Mouse (Mus musculus) left cerebral cortex, adult 2 months (tissue): ENCODE measurements at regions not wholly inside any gene's neighbourhood (a gene's known extent, or its start where the extent isn't known, plus 50 kb on each side); places are given as distances from the start of the nearest gene placed in this dataset.
A peak's percentile ranks its signal among the peaks of the same experiment; 100 is the strongest.
"Not testable (repeated sequence)": the region's sequence is repeated elsewhere in the genome, so short reads cannot be mapped to it uniquely, and the experiment has no call there.

Experiments used
- DNase-seq, 2 experiments: peaks; one replicate each; pipeline ENCODE4 v3.0.0; 2021 to 2022; ENCODE audit warnings: low spot score in 2 of 2, mixed read lengths in 1 of 2; ENCODE audit errors: extremely low spot score in 1 of 2
- H3K27ac ChIP-seq: fragments of 200-600 bp; 2 replicates; pipeline ENCODE4 v1.8.1; 2022
- H3K4me3 ChIP-seq: fragments of 200-600 bp; 2 replicates; pipeline ENCODE4 v1.8.1; 2022
- CTCF ChIP-seq: fragments of 200-600 bp; IDR thresholded peaks from 2 replicates; pipeline ENCODE4 v1.8.1; 2022; ENCODE audit warnings: antibody characterized with exemption, mild to moderate bottlenecking, moderate library complexity
- intact Hi-C: fragments of 180-260 bp; cut with DNase I; formaldehyde crosslinking; loops from one replicate; pipeline ENCODE4 v1.15.1; 2025

GRCm38 (mm10) chr5:10550115-10550514 lies 303.8 kb upstream of the Gm5152 start:
- DNase-seq, H3K27ac ChIP-seq, H3K4me3 ChIP-seq, intact Hi-C loops: not testable (repeated sequence)

- Histone ChIP-seq H3K27ac (peak overlapping the region; percentile 74), H3K4me3 (no peak overlapping the region)
- intact Hi-C loops = loop anchor here (5.0 to 10.0 kb wide), 3 partner anchors 650 to 1398 kb away; partner anchors contain the start of gene Dmtf1
- DNase-seq = peak; percentile 37 to 43
- no peak for TF ChIP-seq CTCF
Measured at GRCm38 (mm10) chr5:10562321-10562720, 316.0 kb upstream of the Gm5152 start.

GRCm38 (mm10) chr5:10592392-10592791 lies 346.1 kb upstream of the Gm5152 start:
- intact Hi-C loops = no loop called here
- no peak overlapping the region for H3K27ac ChIP-seq
- no peak for DNase-seq
- TF ChIP-seq CTCF = no peak
- H3K4me3 ChIP-seq = no peak overlapping the region

- Histone ChIP-seq H3K27ac (no peak overlapping the region), H3K4me3 (no peak overlapping the region)
- DNase-seq = no peak
- intact Hi-C loops = loop anchor here (2.0 kb wide), 1 partner anchor 14 kb away; no protein-coding TSS in a partner anchor
- no peak for TF ChIP-seq CTCF
Measured at GRCm38 (mm10) chr5:10600774-10601173, 346.8 kb upstream of the Gm8871 start.

- intact Hi-C loops = loop anchor here (1.0 to 10.0 kb wide), 4 partner anchors 678 to 1468 kb away; partner anchors contain the start of gene Dmtf1
- DNase-seq = no peak
- TF ChIP-seq CTCF = peak; percentile 83
- Histone ChIP-seq H3K27ac (peak overlapping the region; percentile 13; the same call in 1 of the 2 replicates), H3K4me3 (no peak overlapping the region)
Measured at GRCm38 (mm10) chr5:10633176-10633575, 314.4 kb upstream of the Gm8871 start.

- no peak for DNase-seq
- TF ChIP-seq CTCF = peak; percentile 70
- Histone ChIP-seq H3K27ac (no peak overlapping the region), H3K4me3 (no peak overlapping the region)
- intact Hi-C loops = loop anchor here (5.0 kb wide), 2 partner anchors 1894 to 1909 kb away; no protein-coding TSS in a partner anchor
Measured at GRCm38 (mm10) chr5:10648075-10648474, 299.5 kb upstream of the Gm8871 start.

- Histone ChIP-seq H3K4me3 (no peak overlapping the region), H3K27ac (no peak overlapping the region)
- intact Hi-C loops = no loop called here
- DNase-seq = no peak
- no peak for TF ChIP-seq CTCF
Measured at GRCm38 (mm10) chr5:10663301-10663700, 284.3 kb upstream of the Gm8871 start.

GRCm38 (mm10) chr5:10674199-10674598 lies 273.4 kb upstream of the Gm8871 start:
- no peak overlapping the region for H3K27ac ChIP-seq
- TF ChIP-seq CTCF = peak; percentile 60
- intact Hi-C loops = loop anchor here (10.0 kb wide), 1 partner anchor 1351 kb away; no protein-coding TSS in a partner anchor
- no peak for DNase-seq
- H3K4me3 ChIP-seq = no peak overlapping the region

- DNase-seq = no peak
Measured at GRCm38 (mm10) chr5:10685519-10685918, 262.1 kb upstream of the Gm8871 start.

GRCm38 (mm10) chr5:10727056-10727455 lies 220.5 kb upstream of the Gm8871 start:
- no peak for TF ChIP-seq CTCF
- intact Hi-C loops = no loop called here
- H3K27ac ChIP-seq = no peak overlapping the region
- DNase-seq = no peak
- H3K4me3 ChIP-seq = no peak overlapping the region

More at GRCm38 (mm10) chr5:10685519-10685918, 262.1 kb upstream of the Gm8871 start:
- Histone ChIP-seq H3K4me3 (no peak overlapping the region), H3K27ac (no peak overlapping the region; the same call in 1 of the 2 replicates)
- intact Hi-C loops = no loop called here
- TF ChIP-seq CTCF = no peak

GRCm38 (mm10) chr5:10749546-10749945 lies 198.1 kb upstream of the Gm8871 start:
- no peak for DNase-seq
- Histone ChIP-seq H3K27ac (no peak overlapping the region), H3K4me3 (no peak overlapping the region)
- no peak for TF ChIP-seq CTCF
- intact Hi-C loops = no loop called here

GRCm38 (mm10) chr5:10767469-10767868 lies 180.1 kb upstream of the Gm8871 start:
- no peak overlapping the region for H3K4me3 ChIP-seq
- no peak for DNase-seq
- intact Hi-C loops = no loop called here
- no peak for TF ChIP-seq CTCF
- no peak overlapping the region for H3K27ac ChIP-seq
